Mouse (Mus musculus): ENCODE measurements around the gene Hs3st1. TPM values are rescaled to one million over a fixed set of nuclear protein-coding genes. Genes with fewer than 3 reads are reported as not detected.

Gene Hs3st1
- polyA plus RNA-seq, 1 experiment = 2.7 TPM

- peaks cover 5% of the 10 kb centered on the region; the same call in 1 of the 2 replicates for H3K4me1 ChIP-seq (ENCODE audit: control insufficient read depth, insufficient read depth, low read length)
- no peak overlapping the region for H3K4me3 ChIP-seq (ENCODE audit: insufficient read depth, low read length)
- no peak for TF ChIP-seq POLR2A (IDR thresholded peaks at IDR 0.05; ENCODE audit: low read depth, low read length)
- no peak for TF ChIP-seq CTCF (IDR thresholded peaks at IDR 0.05; ENCODE audit: borderline replicate concordance, insufficient read depth, low read length)
- peak overlapping the region; percentile 47; the same call in 1 of the 2 replicates for H3K27ac ChIP-seq (ENCODE audit: insufficient read depth, low read length)
Measured at GRCm38 (mm10) chr5:39612240-39612639, 143.0 kb downstream of the Hs3st1 start.

- H3K27ac ChIP-seq (ENCODE audit: insufficient read depth, low read length) = no peak overlapping the region
- H3K4me3 ChIP-seq (ENCODE audit: insufficient read depth, low read length) = no peak overlapping the region
- peaks cover 5% of the 10 kb centered on the region; the same call in 1 of the 2 replicates for H3K4me1 ChIP-seq (ENCODE audit: control insufficient read depth, insufficient read depth, low read length)
- TF ChIP-seq POLR2A (IDR thresholded peaks at IDR 0.05; ENCODE audit: low read depth, low read length) (no peak), CTCF (IDR thresholded peaks at IDR 0.05; ENCODE audit: borderline replicate concordance, insufficient read depth, low read length) (no peak)
Measured at GRCm38 (mm10) chr5:39608260-39608659, 147.0 kb downstream of the Hs3st1 start.

DNA sequence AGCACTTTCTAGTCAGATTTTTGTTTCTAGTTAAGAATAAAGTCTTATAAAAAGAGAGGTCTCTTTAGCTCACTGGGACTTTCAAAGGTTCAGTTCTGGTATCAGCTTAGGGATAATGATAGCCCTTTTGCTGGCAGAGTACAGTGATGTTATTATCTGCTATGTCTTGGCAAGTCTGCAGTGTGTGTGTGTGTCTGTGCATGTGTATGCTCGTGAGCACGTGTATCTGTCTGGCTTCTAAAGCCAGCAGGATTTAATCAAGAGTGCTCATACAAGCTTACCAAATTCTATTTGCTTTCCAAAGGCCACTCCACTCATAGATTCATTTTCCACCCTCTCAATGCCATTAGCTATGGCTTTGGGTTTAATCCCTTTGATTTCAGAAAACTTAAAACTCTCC, 160.5 kb downstream of the Hs3st1 start:
- H3K27ac ChIP-seq (ENCODE audit: insufficient read depth, low read length) = no peak overlapping the region
- no peaks in the 10 kb centered on the region for H3K4me1 ChIP-seq (ENCODE audit: control insufficient read depth, insufficient read depth, low read length)
- no peak overlapping the region for H3K4me3 ChIP-seq (ENCODE audit: insufficient read depth, low read length)
- no peak for TF ChIP-seq POLR2A (IDR thresholded peaks at IDR 0.05; ENCODE audit: low read depth, low read length)
- TF ChIP-seq CTCF (IDR thresholded peaks at IDR 0.05; ENCODE audit: borderline replicate concordance, insufficient read depth, low read length) = no peak
